Mouse (Mus musculus) erythroblast, adult 5-6 weeks (primary cell): Measurements from ENCODE around the gene Akap12. TPM values are rescaled to one million over a fixed set of nuclear protein-coding genes. Genes with fewer than 3 reads are reported as not detected.

Source experiments
- ATAC-seq: replicated peaks from 2 replicates; pipeline ENCODE4 v1.8.0; 2016; ENCODE audit warnings: moderate number of reproducible peaks, mild to moderate bottlenecking, moderate TSS enrichment, inconsistent platforms; ENCODE audit not compliant: poor library complexity, low FRiP score, severe bottlenecking
- total RNA-seq, 2 experiments: library from RNA; stranded (forward) in 1 of 2; stranded (reverse) in 1 of 2; fragments of 150-400 nt in 1 of 2; fragments of 200-764, 138-1000 nt in 1 of 2; gene quantifications; 2 replicates each; pipeline versions ENCODE4 v1.2.3 to v1.2.4; 2015 to 2017; ENCODE audit warnings: low replicate concordance in 2 of 2

Gene Akap12
- total RNA-seq, 2 experiments from 2014 or later, result not detected

DNA sequence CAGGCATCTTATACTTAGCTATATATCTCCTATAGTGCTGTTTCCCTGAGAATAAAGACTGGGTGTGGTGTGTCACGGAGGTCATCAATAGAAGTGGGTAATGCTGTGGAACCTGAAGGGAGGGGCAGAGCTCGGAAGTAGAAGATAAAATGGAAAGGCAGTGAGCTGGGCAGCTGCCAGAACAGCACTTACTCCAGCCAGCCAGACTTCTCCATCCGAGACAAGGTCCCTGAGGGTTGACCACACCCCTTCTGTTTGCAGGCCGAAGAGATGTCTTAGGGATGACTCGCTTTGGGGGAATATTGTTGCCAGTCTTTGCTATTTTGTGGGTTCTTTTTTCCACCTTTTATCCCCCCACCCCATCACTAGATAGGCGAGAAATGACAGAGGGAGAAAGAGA is 11.9 kb downstream of the Akap12 start:
- ATAC-seq, result no peak

DNA sequence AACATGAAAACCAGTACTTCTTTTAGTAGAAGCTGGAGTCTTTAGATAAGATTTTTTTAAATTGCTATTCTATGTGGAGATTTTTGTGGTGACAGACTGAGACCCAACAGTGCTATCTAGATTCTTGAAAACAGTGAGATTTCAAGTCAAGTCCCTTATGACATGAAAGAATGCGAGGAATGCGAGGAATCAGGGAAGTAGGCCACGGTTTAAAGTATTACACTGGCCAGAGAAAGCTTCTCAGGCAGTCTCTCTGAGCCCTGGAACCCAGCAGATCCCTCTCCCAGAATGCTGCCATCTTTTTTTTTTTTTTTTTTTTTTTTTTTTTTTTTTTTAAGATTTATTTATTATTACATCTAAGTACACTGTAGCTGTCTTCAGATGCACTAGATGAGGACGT is 16.2 kb downstream of the Akap12 start:
- no peak for ATAC-seq

DNA sequence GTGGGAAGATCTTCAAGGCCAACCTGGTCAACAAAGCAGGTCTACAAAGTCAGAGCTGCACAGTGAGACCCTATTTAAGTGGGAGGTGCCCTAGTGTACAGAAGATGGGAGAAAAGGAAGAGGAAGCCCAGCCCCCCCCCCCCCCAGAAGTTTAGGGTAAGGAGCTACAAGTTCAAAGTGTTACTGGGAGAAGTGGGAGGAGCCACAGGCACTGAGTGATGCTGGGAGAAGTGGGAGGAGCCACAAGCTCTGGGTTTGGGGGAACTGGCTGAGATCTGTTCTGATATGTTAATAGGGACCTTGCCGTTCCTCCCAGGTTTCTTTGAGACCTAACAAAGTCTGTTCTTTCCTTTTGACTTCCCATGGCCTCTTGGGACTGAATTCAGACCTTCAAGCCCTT is 18.6 kb downstream of the Akap12 start:
- ATAC-seq, result no peak

DNA sequence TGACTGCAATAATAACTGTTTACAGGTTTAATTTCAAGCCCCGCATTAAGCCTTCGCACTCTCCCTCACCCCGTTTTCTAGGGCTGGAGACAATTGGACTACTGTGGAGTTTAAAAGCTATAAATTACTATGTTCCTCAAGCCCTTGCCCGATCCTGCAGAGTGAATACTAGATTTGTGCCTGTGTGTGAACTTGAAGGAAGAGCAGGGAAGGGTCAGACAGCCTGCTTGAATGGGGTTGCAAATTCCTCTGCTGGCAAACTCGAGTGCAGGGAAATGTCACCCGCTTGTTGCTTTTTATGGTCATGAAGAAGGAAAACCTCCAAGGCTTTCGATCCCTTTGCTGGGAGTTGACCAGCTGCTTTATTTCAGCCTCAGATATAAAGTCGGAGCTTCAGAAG is 19.6 kb downstream of the Akap12 start:
- no peak for ATAC-seq

DNA sequence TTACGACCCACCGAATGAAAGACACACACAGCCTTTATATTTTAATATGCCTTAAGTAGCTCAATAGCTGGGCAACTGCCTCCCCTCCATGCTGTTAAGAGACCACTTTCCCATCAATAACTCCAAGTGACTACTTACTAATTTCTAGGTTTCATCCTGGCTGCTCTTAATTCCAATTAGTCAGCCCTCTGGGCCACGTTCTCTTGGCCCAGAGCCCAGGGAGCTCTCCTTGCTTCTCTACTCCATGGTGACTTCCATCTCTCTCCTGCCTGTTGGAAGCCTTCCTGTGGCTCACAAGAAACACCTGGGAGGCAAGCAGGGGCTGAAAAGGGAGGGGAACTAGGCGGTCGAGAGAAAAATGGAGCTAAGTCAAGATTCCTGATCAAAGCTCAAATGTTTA is 23.0 kb downstream of the Akap12 start:
- ATAC-seq, result no peak

DNA sequence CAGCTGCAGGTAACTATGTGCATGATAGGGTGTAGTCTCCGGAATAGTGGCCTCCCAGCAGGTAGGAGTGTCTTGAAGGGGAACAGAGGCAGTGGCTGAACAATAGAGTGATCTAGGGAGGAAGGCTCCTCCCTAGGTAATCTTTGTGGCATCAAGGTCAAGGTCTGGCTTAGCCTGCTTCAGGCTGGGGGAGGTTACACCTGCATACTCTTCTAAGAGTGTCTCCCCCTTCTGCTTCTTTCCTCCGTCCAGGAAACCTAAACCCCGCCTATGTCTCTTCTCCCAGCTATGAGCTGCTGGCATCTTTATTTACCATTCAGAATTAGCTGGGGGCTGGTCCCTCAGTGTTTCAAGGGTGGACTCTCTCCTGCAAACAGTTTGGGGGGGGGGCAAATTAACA is 23.5 kb downstream of the Akap12 start:
- no peak for ATAC-seq

DNA sequence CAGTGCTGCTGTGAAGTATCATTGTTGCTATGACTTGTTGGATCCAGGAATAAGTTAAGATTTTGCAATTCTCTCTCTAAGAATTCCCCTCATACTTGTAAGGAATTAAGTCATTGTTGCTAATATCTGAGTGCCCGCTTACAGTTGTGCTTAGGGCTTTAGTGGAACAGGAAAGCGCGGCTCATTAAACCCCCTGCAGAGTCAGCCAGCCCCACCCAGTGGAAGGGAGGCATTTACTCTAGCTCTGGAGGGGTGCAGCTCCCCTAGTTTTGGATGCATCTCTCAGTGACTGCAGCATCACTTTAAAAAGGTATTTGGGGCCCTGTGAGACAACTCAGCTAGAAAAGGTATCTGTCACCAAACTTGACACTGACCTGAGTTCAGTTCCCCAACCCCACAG is 24.0 kb downstream of the Akap12 start:
- ATAC-seq, result no peak

DNA sequence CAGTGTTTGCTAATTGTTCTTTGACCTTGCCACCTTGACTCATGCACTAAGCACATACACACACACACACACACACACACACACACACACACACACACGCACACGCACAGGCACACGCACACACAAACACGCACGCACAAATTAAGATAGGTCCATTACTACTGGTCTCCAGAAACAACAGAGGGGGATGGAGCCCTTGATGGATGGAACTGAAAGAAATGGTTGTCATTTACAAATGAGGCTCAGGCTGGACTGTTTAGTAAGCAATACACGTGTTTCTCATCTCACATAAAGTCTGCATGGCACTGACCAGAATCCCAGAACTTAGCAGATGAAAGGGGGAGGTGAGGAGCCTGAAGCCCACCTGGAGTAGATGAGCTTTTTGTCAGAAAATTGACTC is 24.4 kb downstream of the Akap12 start:
- no peak for ATAC-seq

DNA sequence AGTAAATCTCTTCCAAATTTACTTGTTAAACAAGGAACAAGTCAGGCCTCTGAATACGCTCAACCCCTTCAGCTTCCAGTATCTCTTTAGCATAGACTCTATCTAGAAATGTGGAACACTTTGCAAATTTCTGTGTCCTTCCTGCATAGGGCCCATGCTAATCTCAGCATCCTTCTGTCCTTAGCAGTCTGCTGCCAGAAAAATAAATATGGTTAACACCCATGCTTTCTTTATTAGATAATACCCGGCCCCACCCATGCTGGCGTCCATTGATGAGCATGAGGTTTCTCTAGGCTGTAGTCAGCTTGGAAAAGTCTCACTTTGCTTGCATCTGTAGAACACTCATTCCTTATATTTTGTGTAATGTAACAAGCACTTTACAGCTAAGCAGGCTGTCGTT is 27.2 kb downstream of the Akap12 start:
- ATAC-seq, result no peak

DNA sequence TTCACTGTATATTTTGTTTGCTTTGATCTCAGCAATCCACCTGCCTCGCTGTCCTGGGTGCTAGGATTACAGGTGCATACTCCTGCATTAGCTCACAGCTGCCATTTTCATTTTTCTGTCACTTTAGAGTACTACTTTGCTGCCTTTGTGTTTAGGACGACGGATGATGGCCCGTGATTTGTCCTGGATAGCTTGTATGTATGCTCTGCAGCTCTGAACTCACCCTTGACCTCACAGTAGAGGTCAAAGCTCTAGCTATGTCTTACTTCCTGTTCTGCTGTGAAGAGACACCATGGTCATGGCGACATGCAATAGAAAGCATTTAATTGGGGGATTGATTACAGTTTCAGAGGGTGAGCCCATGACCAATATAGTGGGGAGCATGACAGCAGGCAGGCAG is 37.4 kb downstream of the Akap12 start:
- ATAC-seq, result no peak

DNA sequence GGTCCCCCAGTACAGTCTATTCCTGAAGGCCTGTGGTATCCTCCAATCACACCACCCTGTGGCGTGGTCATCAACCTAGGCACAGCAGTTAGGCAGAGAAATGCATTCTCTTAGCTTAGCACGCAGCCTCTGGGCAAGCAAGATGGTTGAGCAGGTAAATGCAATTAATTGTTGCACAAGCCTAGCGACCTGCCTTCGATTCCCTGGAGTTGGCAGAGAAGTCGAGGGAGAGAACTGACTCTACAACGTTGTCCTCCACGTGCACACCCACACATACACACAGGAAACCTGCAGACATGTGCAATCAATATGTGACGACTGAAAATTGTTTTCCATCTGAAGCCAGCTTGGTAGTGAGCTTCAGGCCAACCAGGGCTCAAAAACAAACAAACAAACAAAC is 57.7 kb downstream of the Akap12 start:
- no peak for ATAC-seq

DNA sequence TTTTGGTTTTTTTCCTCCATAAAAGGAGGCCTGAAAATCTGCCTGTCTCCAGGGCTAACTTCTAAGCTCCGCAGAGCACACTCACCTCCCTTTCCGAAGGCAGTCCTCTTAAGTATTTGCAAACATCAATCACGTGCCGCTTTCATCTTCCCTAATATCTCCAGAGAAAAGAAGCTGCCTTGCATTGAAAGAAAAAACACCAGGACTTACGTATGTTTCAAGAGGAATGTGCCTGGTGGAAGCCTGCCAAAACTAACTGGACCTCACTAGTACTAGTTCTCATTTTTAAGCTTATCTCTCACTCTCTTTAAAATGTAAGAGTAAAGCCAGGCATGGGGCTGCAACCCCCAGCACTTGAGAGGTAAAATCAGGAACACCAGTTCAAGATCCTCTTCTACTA is 59.4 kb downstream of the Akap12 start:
- ATAC-seq, result no peak

DNA sequence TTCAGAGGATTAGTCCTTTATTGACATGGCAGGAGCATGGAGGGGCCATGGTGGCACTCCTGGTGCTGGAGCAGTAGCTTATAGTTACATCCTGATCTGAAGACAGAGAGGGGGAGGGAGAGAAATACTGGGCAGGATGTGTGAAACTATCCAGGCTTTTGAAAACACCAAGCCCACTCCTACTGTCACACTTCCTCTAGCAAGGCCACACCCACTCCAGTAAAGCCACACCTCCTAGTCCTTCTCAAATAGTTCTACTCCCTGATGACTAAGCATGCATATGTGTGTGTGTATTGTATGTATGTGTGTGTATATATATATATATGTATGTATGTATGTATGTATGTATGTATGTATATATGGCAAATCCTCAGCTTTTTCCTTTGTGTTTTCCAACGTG is 61.5 kb downstream of the Akap12 start:
- no peak for ATAC-seq

DNA sequence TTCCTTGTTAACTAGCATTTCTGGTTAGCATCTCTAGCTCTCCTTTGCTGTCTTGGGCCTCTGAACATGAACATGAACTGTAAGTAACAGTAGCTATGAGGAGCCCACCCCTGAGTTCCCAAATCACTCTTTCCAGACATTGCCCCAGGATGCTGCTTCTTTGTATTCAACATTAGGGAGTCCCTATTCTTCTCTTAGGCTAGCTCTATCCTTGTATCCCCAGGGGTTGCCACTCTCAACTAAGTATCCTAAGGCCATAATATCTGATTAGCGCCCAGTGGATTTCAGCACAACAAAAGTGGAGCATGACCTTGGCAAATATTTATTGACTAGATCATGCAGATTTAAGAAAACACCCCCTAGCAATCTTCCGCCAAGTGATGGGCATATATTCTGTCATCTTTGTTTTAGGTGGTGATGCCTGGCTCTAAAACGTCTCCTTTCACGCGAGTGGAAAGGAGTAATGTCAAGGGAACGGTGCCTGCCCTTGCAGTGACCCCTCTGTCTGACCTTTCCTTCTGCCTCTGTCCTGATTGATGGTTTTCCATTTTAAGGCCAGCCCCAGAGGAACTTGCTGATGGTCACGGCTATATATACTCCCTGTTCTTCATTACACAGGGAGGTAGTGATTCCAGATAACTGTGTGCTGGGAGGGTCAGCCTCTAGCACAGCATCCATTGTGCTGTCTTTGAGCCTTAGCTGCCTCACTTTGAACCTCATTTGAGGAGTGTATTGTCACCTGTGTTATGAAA is 66.2 kb downstream of the Akap12 start:
- ATAC-seq, result no peak

DNA sequence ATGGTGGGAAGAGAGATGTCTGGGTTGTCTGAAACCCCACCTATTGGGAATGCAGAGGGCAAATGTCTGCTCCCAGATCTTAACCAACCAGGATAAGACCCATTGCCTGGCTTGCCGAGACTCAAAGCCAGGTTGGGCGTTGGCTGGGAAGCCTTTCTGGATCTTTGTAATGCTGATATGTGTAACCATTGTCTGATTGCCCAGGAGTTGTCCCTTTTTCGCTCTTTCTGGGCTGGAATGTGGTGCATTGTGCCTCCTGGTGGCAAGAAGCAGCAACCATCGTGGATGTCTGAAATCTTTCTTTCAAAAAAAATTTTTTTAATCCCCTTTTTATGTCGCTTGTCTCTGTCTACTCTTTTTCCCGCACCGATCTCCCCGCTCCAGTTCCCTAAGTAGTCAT is 67.1 kb downstream of the Akap12 start:
- ATAC-seq, result no peak

DNA sequence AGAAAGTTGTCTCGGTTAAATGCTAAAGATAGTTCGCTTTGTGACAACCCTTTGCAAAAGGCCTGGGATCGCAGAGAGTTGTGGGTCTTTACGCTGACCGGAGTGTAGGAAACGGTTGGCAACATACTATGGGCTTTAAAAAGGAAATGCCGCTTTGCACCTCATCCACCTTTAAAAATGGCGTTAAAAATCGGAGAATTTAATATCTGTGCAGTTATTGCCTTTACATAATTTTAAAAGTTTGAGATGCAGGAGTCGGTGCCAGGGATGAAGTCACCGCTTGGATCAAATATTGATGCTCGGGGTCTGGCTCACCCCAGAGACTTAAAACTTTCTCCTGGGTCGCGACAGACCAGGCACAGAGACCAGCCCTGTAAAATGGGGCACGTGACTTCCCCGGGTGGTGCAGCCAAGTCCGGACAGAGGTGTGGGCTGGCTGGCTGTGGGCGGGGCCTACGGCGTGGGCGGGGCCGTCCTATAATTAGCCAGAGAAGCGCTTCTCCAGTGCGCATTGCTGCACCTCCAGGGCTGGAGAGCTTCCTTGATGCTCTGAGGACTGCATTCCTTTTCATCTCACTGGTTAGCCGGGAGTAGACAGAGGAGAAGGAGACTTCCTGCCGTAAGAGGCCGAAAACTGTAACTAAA is 68.0 kb downstream of the Akap12 start:
- ATAC-seq, result peak; percentile 88

DNA sequence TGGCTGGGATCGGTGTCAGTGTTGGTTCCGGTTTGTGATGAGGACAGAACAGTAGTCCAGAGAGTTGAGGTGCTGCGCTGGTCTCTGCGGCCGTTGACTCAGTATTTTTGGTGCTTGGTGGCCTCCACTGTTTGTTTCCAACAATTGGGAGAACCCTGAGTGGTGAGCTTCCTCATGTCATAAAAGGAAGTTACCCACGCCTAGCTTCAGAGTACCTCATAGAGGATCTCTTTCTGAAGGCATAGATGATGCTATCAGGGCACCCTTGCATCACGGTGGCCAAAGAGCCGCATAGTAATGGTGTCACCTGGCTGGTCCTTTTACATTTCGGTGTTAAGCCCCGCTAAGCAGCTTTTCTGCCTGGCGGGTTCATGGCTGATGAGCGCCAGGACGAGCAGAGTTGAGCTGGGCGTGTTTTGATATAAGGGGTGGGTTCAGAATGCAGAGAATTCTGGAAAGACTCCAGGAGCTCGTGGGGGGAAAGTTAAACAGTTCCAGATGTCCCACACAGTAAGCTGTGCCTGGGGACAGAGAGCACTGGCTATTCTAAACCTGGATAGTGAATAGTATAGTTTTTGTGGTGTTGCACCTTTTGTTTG is 72.8 kb downstream of the Akap12 start:
- no peak for ATAC-seq

DNA sequence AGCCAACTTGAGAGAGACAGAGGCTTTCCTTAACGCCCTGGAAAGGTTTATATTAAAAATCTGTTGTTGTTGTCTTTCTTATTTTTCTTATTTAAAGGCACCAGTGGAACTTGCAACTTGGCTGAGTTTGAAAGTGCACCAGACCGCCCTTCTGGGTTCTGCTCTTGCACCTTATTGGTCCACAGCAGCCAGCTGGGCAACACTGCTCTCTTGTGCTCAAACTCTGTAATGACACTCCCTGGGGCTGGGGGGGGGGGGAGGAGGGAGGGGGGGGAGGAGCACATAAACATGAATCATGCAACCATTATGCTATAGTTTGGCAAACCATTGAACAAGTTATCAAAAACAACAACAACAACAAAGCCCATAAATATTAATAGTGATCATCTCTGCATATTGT is 75.2 kb downstream of the Akap12 start:
- no peak for ATAC-seq

DNA sequence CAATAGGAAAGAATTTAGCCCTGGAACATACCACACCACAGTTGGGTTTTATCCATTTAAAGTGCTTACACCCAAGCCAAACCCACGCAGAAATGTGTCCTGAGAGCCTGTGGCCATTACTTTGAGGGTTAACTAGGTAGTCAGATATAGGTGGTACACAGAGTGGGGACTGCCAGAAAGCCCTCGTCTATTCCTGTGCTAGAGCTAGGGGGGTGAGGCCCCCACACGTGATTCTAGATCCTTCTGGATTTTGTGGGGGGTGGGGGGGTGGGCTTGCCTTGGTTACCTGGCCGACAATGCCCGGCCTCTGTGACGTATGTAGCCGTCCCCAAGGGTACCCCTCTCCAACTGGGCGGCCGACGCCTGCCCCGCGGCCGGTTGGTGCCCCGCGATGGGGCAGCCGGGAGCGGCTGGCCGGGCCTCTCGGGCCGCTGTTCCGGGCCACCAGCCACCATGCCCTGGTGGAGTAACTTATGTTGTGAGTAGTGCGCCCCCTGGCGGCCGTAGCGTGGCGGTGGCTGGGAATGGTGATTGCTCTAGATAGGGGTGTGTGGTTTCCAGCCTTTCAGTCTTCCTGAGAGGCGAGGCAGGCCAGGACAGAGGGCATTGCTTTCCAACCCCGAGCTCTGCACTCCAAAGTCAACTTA is 80.4 kb downstream of the Akap12 start:
- ATAC-seq, result peak; percentile 94

DNA sequence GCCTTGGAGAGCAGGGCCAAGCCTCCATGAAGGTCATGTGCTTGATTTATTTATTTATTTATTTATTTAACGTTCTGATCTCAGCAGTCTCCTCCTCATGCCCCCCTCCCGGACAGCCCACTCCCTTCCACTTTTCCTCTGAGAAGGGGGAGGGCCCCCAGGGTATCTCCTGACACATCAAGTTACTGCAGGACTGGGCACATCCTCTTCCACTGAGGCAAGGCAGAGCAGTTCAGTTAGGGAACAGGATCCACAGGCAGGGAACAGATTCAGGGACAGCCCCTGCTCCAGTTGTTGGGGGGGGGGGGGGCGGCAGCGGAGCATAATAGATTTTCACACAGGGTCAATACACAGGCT is 80.9 kb downstream of the Akap12 start:
- 0 out of 2 replicates have a peak, but pooled peaks have one; percentile 15 for ATAC-seq

DNA sequence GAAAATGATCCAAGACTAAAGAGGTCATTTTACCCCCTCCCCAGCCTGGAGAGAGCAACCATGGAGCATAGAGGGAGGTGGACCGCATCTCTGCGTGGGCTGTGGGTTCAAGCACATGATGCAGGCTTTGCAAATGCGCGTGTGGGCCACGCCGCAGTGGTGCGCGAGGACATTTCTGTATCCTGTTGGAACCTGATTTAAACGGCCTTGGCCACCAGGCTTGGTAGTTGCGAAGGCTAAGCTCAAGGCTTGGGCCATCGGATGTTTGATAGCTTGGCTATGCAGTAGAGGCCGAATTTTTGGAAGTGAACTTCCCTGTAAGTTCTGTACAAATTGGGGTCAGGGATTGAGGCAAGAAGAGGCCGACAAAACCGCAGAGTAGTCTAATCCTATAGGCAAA is 81.4 kb downstream of the Akap12 start:
- no peak for ATAC-seq
